Mouse (Mus musculus): ENCODE measurements around the gene Gm45713. TPM values are rescaled to one million over a fixed set of nuclear protein-coding genes. Genes with fewer than 3 reads are reported as not detected.
A peak's percentile ranks its signal among the peaks of the same experiment; 100 is the strongest.
"Not testable (repeated sequence)": the region's sequence is repeated elsewhere in the genome, so short reads cannot be mapped to it uniquely, and the experiment has no call there.

Gene Gm45713
- polyA plus RNA-seq, 1 experiment from 2014 or later = 0.19 TPM

DNA sequence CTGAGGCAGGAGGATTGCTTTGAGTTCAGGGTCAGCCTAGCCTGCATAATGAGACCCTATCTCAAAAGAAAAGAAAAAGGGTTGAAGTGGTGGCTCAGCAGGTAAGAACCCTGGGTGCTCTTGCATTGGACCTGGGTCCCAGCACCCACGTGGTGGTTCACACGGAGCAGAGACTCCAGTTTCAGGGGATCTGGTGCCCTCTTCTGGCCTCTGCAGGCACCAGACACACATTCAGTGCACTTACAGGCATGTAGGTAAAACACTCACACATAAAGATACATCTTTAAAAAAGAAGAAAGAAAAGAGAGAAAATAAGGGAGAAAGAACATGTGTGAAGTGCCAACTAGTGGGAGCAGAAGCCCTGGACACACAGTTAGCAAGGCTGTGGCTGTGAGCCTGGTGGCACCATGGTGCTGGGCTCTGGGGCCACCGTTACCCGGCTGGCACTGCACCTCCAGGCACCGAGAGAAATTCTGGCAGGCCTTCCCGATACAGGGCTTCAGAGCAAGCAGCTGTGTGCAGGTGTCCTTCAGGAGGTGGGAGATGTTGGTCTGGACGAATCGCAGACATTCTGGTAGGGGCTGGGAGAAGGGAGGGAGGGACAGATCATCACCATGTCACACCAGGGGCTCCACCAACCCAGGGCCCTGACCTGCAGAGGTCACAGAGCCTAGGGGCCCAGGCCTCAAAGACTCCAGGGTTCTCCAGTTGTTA lies 2.4 kb downstream of the Gm45713 start:
- H3K27ac ChIP-seq (replicated peaks) = no peak overlapping the region
- no peaks in the 10 kb centered on the region for H3K9me3 ChIP-seq (replicated peaks)
- H3K27me3 ChIP-seq (ENCODE audit: low read depth, poor library complexity, severe bottlenecking) = peaks cover 35% of the 10 kb centered on the region
- WGBS = 79% methylated on average over 8 of the region's 8 CpGs
- peaks cover 33% of the 10 kb centered on the region for H3K4me1 ChIP-seq
- no peak for DNase-seq (ENCODE audit: low spot score)
- no peak overlapping the region; the same call in 1 of the 2 replicates for H3K4me3 ChIP-seq
- no peaks in the 10 kb centered on the region for H3K36me3 ChIP-seq

DNA sequence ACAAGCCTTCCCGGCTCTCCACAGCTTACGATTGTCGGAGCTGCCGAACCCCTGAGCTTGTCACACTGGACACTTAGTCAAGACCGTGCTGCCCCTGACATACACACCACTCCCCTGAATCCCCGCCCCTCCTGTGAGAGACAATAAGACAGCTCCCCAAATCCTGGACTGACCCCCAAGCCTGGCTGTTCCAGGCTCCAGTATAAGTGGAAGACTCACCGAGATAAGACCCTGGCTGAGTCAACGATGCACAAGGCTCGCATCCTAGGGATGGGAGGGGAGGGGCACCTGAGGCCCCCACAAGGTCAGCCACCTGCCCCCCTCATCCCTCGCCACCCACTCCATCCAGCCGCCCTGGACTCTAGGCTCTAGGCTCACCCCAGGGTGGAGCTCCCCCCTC lies 4.2 kb downstream of the Gm45713 start:
- Histone ChIP-seq H3K9me3 (replicated peaks) (no peaks in the 10 kb centered on the region), H3K27ac (replicated peaks) (peak overlapping the region; percentile 50; the same call in 1 of the 2 replicates), H3K4me1 (peaks cover 42% of the 10 kb centered on the region), H3K36me3 (peaks cover 11% of the 10 kb centered on the region), H3K27me3 (ENCODE audit: low read depth, poor library complexity, severe bottlenecking) (peaks cover 23% of the 10 kb centered on the region), H3K4me3 (no peak overlapping the region)
- 76% methylated on average over 11 of the region's 11 CpGs for WGBS
- DNase-seq (ENCODE audit: low spot score) = no peak

- DNase-seq (ENCODE audit: low spot score) = no peak
- peaks cover 52% of the 10 kb centered on the region for H3K4me1 ChIP-seq
- peaks cover 7% of the 10 kb centered on the region for H3K27me3 ChIP-seq (ENCODE audit: low read depth, poor library complexity, severe bottlenecking)
- peak overlapping the region; percentile 100 for H3K27ac ChIP-seq (replicated peaks)
- 55% methylated on average over 15 of the region's 15 CpGs for WGBS
- H3K4me3 ChIP-seq = peak overlapping the region; percentile 95
- peaks cover 30% of the 10 kb centered on the region for H3K36me3 ChIP-seq
- no peaks in the 10 kb centered on the region for H3K9me3 ChIP-seq (replicated peaks)
Observed at GRCm38 (mm10) chr7:45129776-45130512, 6.1 kb downstream of the Gm45713 start.

GRCm38 (mm10) chr7:45129318-45129717 lies 6.7 kb downstream of the Gm45713 start:
- no peak for DNase-seq (ENCODE audit: low spot score)
- WGBS = under 1% methylated on average over 17 of the region's 17 CpGs
- peaks cover 35% of the 10 kb centered on the region for H3K36me3 ChIP-seq

GRCm38 (mm10) chr7:45128624-45129246 lies 7.3 kb downstream of the Gm45713 start, which contains the start of gene Rpl13a:
Gene Rpl13a (minus strand): TSS chr7:45128761.
- peak within 1 kb of the TSS; percentile 100 for H3K27ac ChIP-seq (replicated peaks)
- no peaks in the 10 kb centered on the region for H3K9me3 ChIP-seq (replicated peaks)
- H3K36me3 ChIP-seq = peaks cover 35% of the 10 kb centered on the region
- H3K4me3 ChIP-seq = peak within 1 kb of the TSS; percentile 95
- H3K27me3 ChIP-seq (ENCODE audit: low read depth, poor library complexity, severe bottlenecking) = no peaks in the 10 kb centered on the region
- under 1% methylated on average over 48 of the region's 48 CpGs for WGBS
- peak; percentile 99 for DNase-seq (ENCODE audit: low spot score)
- peaks cover 49% of the 10 kb centered on the region for H3K4me1 ChIP-seq

More at GRCm38 (mm10) chr7:45129318-45129717, 6.7 kb downstream of the Gm45713 start:
- Histone ChIP-seq H3K9me3 (replicated peaks) (no peaks in the 10 kb centered on the region), H3K4me1 (peaks cover 53% of the 10 kb centered on the region), H3K4me3 (peak overlapping the region; percentile 95), H3K27ac (replicated peaks) (peak overlapping the region; percentile 100), H3K27me3 (ENCODE audit: low read depth, poor library complexity, severe bottlenecking) (peaks cover under 1% of the 10 kb centered on the region; the same call in 1 of the 2 replicates)

GRCm38 (mm10) chr7:45127700-45128224 lies 8.3 kb downstream of the Gm45713 start:
- WGBS = under 1% methylated on average over 6 of the region's 6 CpGs
- H3K9me3 ChIP-seq (replicated peaks) = no peaks in the 10 kb centered on the region
- DNase-seq (ENCODE audit: low spot score) = no peak
- peaks cover 57% of the 10 kb centered on the region for H3K4me1 ChIP-seq
- H3K36me3 ChIP-seq = peaks cover 43% of the 10 kb centered on the region
- H3K27me3 ChIP-seq (ENCODE audit: low read depth, poor library complexity, severe bottlenecking) = no peaks in the 10 kb centered on the region
- H3K4me3 ChIP-seq = peak overlapping the region; percentile 95
- peak overlapping the region; percentile 100 for H3K27ac ChIP-seq (replicated peaks)

DNA sequence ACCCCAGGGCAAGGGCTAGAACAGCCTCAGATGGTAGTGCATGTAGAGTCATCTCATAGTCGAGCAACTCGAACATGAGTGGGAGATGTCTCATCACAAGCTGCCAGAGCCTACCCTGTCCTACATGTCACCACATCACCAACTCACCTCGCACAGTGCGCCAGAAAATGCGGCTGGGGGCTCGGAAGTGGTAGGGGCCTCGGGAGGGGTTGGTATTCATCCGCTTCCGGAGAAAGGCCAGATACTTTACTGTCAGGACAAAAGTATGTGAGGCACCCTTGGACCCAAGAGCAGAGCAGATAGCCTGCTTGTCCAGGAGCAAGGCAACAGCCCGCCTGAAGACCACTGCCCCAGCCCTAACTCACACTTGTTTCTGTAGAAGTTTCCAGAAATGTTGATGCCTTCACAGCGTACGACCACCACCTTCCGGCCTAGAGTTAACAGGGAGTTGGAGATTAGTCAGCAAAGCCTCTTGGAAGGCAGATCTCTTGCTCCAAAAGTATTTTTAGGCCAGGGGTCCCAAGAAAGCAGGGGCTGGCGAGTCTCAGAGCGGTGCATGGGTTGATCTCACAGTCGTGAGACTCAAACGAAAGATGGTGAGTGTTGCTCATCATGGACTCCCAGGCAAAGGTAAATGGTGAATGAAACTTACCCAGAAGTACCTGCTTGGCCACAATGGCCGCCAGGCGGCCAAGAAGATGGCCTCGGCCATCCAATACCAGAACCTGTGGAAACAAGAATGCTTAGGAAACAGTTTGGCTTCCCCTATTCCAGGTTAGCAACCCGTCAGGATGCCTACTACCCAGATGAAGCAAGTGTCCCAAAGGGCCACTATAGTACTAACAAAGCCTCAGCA lies 9.0 kb downstream of the Gm45713 start:
- Histone ChIP-seq H3K4me1 (peaks cover 63% of the 10 kb centered on the region), H3K27ac (replicated peaks) (peak overlapping the region; percentile 100), H3K36me3 (peaks cover 50% of the 10 kb centered on the region), H3K9me3 (replicated peaks) (no peaks in the 10 kb centered on the region), H3K4me3 (peak overlapping the region; percentile 95), H3K27me3 (ENCODE audit: low read depth, poor library complexity, severe bottlenecking) (no peaks in the 10 kb centered on the region)
- no peak for DNase-seq (ENCODE audit: low spot score)
- WGBS = 53% methylated on average over 21 of the region's 21 CpGs

DNA sequence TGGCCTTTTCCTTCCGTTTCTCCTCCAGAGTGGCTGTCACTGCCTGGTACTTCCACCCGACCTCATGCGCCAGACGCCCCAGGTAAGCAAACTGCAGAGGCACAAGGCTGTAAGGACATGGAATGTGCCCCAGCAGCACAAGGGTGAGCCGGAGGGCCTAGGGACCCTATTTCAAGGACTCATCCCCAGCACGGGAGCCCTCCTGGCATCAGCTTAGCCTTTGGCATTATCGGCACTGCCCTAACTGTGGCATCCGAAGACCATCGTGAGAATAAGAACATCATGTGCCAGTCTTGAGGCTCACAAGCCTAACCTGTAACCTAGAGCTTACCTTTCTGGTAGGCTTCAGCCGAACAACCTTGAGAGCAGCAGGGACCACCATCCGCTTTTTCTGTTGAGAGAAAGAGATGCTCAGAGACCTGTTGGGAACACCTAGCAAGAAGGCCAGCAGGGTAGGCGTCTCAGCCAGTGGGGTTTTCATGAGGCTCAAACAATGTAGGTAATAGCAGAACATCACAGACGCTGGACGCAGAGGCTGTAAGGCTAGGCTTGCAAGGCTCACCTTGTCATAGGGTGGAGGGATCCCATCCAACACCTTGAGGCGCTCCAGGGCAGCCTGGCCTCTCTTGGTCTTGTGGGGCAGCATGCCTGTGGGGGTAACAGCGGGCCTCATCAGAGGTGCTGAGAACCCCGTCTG lies 9.7 kb downstream of the Gm45713 start:
- Histone ChIP-seq H3K36me3 (peaks cover 57% of the 10 kb centered on the region), H3K4me1 (peaks cover 67% of the 10 kb centered on the region), H3K9me3 (replicated peaks) (no peaks in the 10 kb centered on the region), H3K4me3 (peak overlapping the region; percentile 95), H3K27ac (replicated peaks) (peak overlapping the region; percentile 100), H3K27me3 (ENCODE audit: low read depth, poor library complexity, severe bottlenecking) (no peaks in the 10 kb centered on the region)
- WGBS = 82% methylated on average over 17 of the region's 17 CpGs
- DNase-seq (ENCODE audit: low spot score) = no peak

GRCm38 (mm10) chr7:45125649-45126048 lies 10.4 kb downstream of the Gm45713 start:
- peaks cover 68% of the 10 kb centered on the region for H3K4me1 ChIP-seq
- H3K36me3 ChIP-seq = peaks cover 64% of the 10 kb centered on the region
- peak overlapping the region; percentile 95 for H3K4me3 ChIP-seq
- H3K27ac ChIP-seq (replicated peaks) = 0 out of 2 replicates have a peak overlapping the region, but pooled peaks have one; percentile 95
- not testable (repeated sequence) for DNase-seq (ENCODE audit: low spot score); H3K9me3 ChIP-seq (replicated peaks); H3K27me3 ChIP-seq (ENCODE audit: low read depth, poor library complexity, severe bottlenecking)
- 55% methylated on average over 5 of the region's 5 CpGs for WGBS

- Histone ChIP-seq H3K36me3 (peaks cover 69% of the 10 kb centered on the region), H3K9me3 (replicated peaks) (no peaks in the 10 kb centered on the region), H3K4me3 (peak overlapping the region; percentile 95), H3K4me1 (peaks cover 68% of the 10 kb centered on the region), H3K27ac (replicated peaks) (peak overlapping the region; percentile 95), H3K27me3 (ENCODE audit: low read depth, poor library complexity, severe bottlenecking) (no peaks in the 10 kb centered on the region)
- peak; percentile 54 for DNase-seq (ENCODE audit: low spot score)
- 24% methylated on average over 7 of the region's 7 CpGs for WGBS
Observed at GRCm38 (mm10) chr7:45125144-45125600, 10.9 kb downstream of the Gm45713 start.

Measured in midbrain, embryonic 10.5 days (tissue).